Mouse (Mus musculus): ENCODE data around the gene Rwdd2b. TPM values are rescaled to one million over a fixed set of nuclear protein-coding genes. Genes with fewer than 3 reads are reported as not detected.
A peak's percentile ranks its signal among the peaks of the same experiment; 100 is the strongest.

Gene Rwdd2b
- polyA plus RNA-seq (2016; fragmentation: Nextera tagmentation; extraction: Ambion mirVana), result 6.9 and 7.9 TPM in 2 replicates

GRCm38 (mm10) chr16:87440184-87440686 is at the start of gene Rwdd2b:
TSS of gene Rwdd2b (minus strand) at chr16:87440573.
- Histone ChIP-seq H3K27ac (peak within 1 kb of the TSS; percentile 87), H3K4me1 (peaks cover 20% of the 10 kb centered on the region), H3K9me3 (replicated peaks) (no peaks in the 10 kb centered on the region), H3K4me2 (peak within 1 kb of the TSS; percentile 85), H3K4me3 (peak within 1 kb of the TSS; percentile 90), H3K27me3 (replicated peaks) (no peaks in the 10 kb centered on the region), H3K9ac (peak within 1 kb of the TSS; percentile 87), H3K36me3 (no peaks in the 10 kb centered on the region)
- ATAC-seq, result peak; percentile 95
- WGBS (ENCODE audit: insufficient replicate concordance), result under 1% methylated on average over 38 of the region's 38 CpGs

GRCm38 (mm10) chr16:87488605-87489004 is 48.2 kb upstream of the Rwdd2b start:
- Histone ChIP-seq H3K4me1 (peaks cover 2% of the 10 kb centered on the region; the same call in 1 of the 2 replicates), H3K27me3 (replicated peaks) (no peaks in the 10 kb centered on the region), H3K9ac (no peak overlapping the region), H3K27ac (no peak overlapping the region), H3K36me3 (peaks cover 98% of the 10 kb centered on the region), H3K9me3 (replicated peaks) (no peaks in the 10 kb centered on the region), H3K4me3 (no peak overlapping the region), H3K4me2 (no peak overlapping the region)
- ATAC-seq, result no peak
- 64% methylated on average over 2 of the region's 2 CpGs for WGBS (ENCODE audit: insufficient replicate concordance)

- ATAC-seq, result no peak
- Histone ChIP-seq H3K4me1 (no peaks in the 10 kb centered on the region), H3K4me2 (no peak overlapping the region), H3K36me3 (peaks cover 97% of the 10 kb centered on the region), H3K9me3 (replicated peaks) (no peaks in the 10 kb centered on the region), H3K27ac (no peak overlapping the region), H3K9ac (no peak overlapping the region), H3K4me3 (no peak overlapping the region), H3K27me3 (replicated peaks) (no peaks in the 10 kb centered on the region)
- 88% methylated on average over 5 of the region's 5 CpGs for WGBS (ENCODE audit: insufficient replicate concordance)
These were observed 46.4 kb upstream of the Rwdd2b start for GRCm38 (mm10) chr16:87486739-87487138.

GRCm38 (mm10) chr16:87484367-87484766 is 44.0 kb upstream of the Rwdd2b start:
- peaks cover 92% of the 10 kb centered on the region for H3K36me3 ChIP-seq
- no peaks in the 10 kb centered on the region for H3K27me3 ChIP-seq (replicated peaks)
- no peaks in the 10 kb centered on the region for H3K9me3 ChIP-seq (replicated peaks)
- WGBS (ENCODE audit: insufficient replicate concordance), result 87% methylated on average over 5 of the region's 5 CpGs
- H3K4me3 ChIP-seq, result no peak overlapping the region
- H3K4me1 ChIP-seq, result no peaks in the 10 kb centered on the region
- no peak overlapping the region for H3K27ac ChIP-seq
- no peak for ATAC-seq
- H3K4me2 ChIP-seq, result no peak overlapping the region
- H3K9ac ChIP-seq, result no peak overlapping the region

- Histone ChIP-seq H3K4me2 (no peak overlapping the region), H3K27me3 (replicated peaks) (no peaks in the 10 kb centered on the region), H3K4me1 (no peaks in the 10 kb centered on the region), H3K4me3 (no peak overlapping the region), H3K27ac (no peak overlapping the region), H3K9ac (no peak overlapping the region), H3K36me3 (peaks cover 86% of the 10 kb centered on the region), H3K9me3 (replicated peaks) (no peaks in the 10 kb centered on the region)
- no peak for ATAC-seq
- WGBS (ENCODE audit: insufficient replicate concordance), result 80% methylated on average over 4 of the region's 4 CpGs
These were observed 30.2 kb upstream of the Rwdd2b start for GRCm38 (mm10) chr16:87470579-87470978.

- no peaks in the 10 kb centered on the region for H3K9me3 ChIP-seq (replicated peaks)
- no peak overlapping the region for H3K9ac ChIP-seq
- no peak overlapping the region for H3K4me2 ChIP-seq
- WGBS (ENCODE audit: insufficient replicate concordance), result 91% methylated on average over 3 of the region's 3 CpGs
- no peak overlapping the region for H3K27ac ChIP-seq
- peaks cover 30% of the 10 kb centered on the region for H3K4me1 ChIP-seq
- H3K27me3 ChIP-seq (replicated peaks), result no peaks in the 10 kb centered on the region
- H3K36me3 ChIP-seq, result peaks cover 51% of the 10 kb centered on the region
- no peak overlapping the region for H3K4me3 ChIP-seq
- ATAC-seq, result no peak
These were observed 18.4 kb upstream of the Rwdd2b start for GRCm38 (mm10) chr16:87458752-87459151.

- H3K4me1 ChIP-seq, result peaks cover 30% of the 10 kb centered on the region
- H3K9ac ChIP-seq, result peak overlapping the region; percentile 93
- H3K9me3 ChIP-seq (replicated peaks), result no peaks in the 10 kb centered on the region
- no peaks in the 10 kb centered on the region for H3K27me3 ChIP-seq (replicated peaks)
- peak overlapping the region; percentile 95 for H3K4me2 ChIP-seq
- H3K36me3 ChIP-seq, result peaks cover 20% of the 10 kb centered on the region
- peak overlapping the region; percentile 91 for H3K4me3 ChIP-seq
- peak overlapping the region; percentile 82 for H3K27ac ChIP-seq
- WGBS (ENCODE audit: insufficient replicate concordance), result under 1% methylated on average over 38 of the region's 38 CpGs
- ATAC-seq, result peak; percentile 81
These were observed 14.8 kb upstream of the Rwdd2b start for GRCm38 (mm10) chr16:87455180-87455611.

GRCm38 (mm10) chr16:87454419-87455179 is 14.2 kb upstream of the Rwdd2b start, which contains the start of gene Usp16:
TSS of gene Usp16 (plus strand) at chr16:87454703.
- H3K9ac ChIP-seq, result peak within 1 kb of the TSS; percentile 93
- H3K9me3 ChIP-seq (replicated peaks), result no peaks in the 10 kb centered on the region
- peaks cover 30% of the 10 kb centered on the region for H3K4me1 ChIP-seq
- peak within 1 kb of the TSS; percentile 95 for H3K4me2 ChIP-seq
- peak within 1 kb of the TSS; percentile 82 for H3K27ac ChIP-seq
- no peaks in the 10 kb centered on the region for H3K27me3 ChIP-seq (replicated peaks)
- peaks cover 14% of the 10 kb centered on the region for H3K36me3 ChIP-seq
- peak; percentile 95 for ATAC-seq
- WGBS (ENCODE audit: insufficient replicate concordance), result 11% methylated on average over 45 of the region's 45 CpGs
- peak within 1 kb of the TSS; percentile 91 for H3K4me3 ChIP-seq

- 56% methylated on average over 2 of the region's 2 CpGs for WGBS (ENCODE audit: insufficient replicate concordance)
- Histone ChIP-seq H3K9ac (no peak overlapping the region), H3K4me2 (no peak overlapping the region), H3K27me3 (replicated peaks) (no peaks in the 10 kb centered on the region), H3K36me3 (peaks cover under 1% of the 10 kb centered on the region; the same call in 1 of the 2 replicates), H3K4me3 (no peak overlapping the region), H3K27ac (no peak overlapping the region), H3K4me1 (peaks cover 30% of the 10 kb centered on the region), H3K9me3 (replicated peaks) (no peaks in the 10 kb centered on the region)
- no peak for ATAC-seq
These were observed 12.9 kb upstream of the Rwdd2b start for GRCm38 (mm10) chr16:87453226-87453625.

GRCm38 (mm10) chr16:87445528-87445927 is 5.2 kb upstream of the Rwdd2b start:
- H3K36me3 ChIP-seq, result no peaks in the 10 kb centered on the region
- no peak overlapping the region for H3K4me2 ChIP-seq
- peaks cover 13% of the 10 kb centered on the region for H3K4me1 ChIP-seq
- no peak overlapping the region for H3K9ac ChIP-seq
- no peaks in the 10 kb centered on the region for H3K27me3 ChIP-seq (replicated peaks)
- H3K9me3 ChIP-seq (replicated peaks), result no peaks in the 10 kb centered on the region
- no peak overlapping the region for H3K4me3 ChIP-seq
- WGBS (ENCODE audit: insufficient replicate concordance), result 88% methylated on average over 3 of the region's 3 CpGs
- no peak for ATAC-seq
- no peak overlapping the region for H3K27ac ChIP-seq

- Histone ChIP-seq H3K4me1 (peaks cover 13% of the 10 kb centered on the region), H3K27me3 (replicated peaks) (no peaks in the 10 kb centered on the region), H3K4me2 (no peak overlapping the region), H3K9ac (no peak overlapping the region), H3K4me3 (no peak overlapping the region), H3K27ac (no peak overlapping the region), H3K36me3 (no peaks in the 10 kb centered on the region), H3K9me3 (replicated peaks) (no peaks in the 10 kb centered on the region)
- ATAC-seq, result no peak
These were observed 4.7 kb upstream of the Rwdd2b start for GRCm38 (mm10) chr16:87445110-87445509.

GRCm38 (mm10) chr16:87444071-87444470 is 3.7 kb upstream of the Rwdd2b start:
- no peak for ATAC-seq
- Histone ChIP-seq H3K36me3 (no peaks in the 10 kb centered on the region), H3K27me3 (replicated peaks) (no peaks in the 10 kb centered on the region), H3K9ac (no peak overlapping the region), H3K4me1 (peaks cover 20% of the 10 kb centered on the region), H3K4me3 (no peak overlapping the region), H3K9me3 (replicated peaks) (no peaks in the 10 kb centered on the region), H3K27ac (no peak overlapping the region), H3K4me2 (no peak overlapping the region)
- 50% methylated on average over 1 of the region's 1 CpGs for WGBS (ENCODE audit: insufficient replicate concordance)
